24 mouse cellular contexts compared by ENCODE assay signal in the genomic region with DNA sequence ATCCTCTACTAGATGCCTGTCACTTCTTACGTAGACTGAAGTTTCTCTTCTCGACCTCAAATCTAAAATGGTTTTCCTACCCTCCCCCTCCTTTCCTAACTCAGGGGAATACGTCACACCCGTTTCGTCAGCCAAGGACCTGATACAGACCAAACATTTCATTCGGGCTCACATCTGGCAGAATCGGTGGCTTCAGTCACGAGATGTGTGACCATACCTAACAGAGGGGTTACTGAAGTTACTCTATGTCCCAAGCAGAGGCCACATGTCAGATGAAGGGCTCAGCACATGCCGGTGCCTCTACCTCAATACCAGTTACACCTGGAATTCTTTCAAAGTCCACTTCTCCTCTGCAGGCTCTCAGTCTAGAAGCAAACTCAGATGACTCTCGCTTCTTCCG.
A peak's percentile ranks its signal among the peaks of the same experiment; 100 is the strongest.
DNase-seq lines count a peak whose midpoint lies in the region; ATAC-seq and TF ChIP-seq lines count a peak whose summit lies in the region.
"Had no signal": no experiment of that assay in that cellular context is flagged by ENCODE, and none has a peak within 500 bp of the region (broad histone marks: within the 10 kb centered on the region; RNA-seq: fewer than 3 reads in every experiment).

No protein-coding gene starts in this region.

- H3K4me2 ChIP-seq in heart, embryonic 15.5 days, result no peak overlapping the region
- no peak overlapping the region for H3K4me2 ChIP-seq in limb, embryonic 13.5 days (replicated peaks)
- no peak overlapping the region for H3K4me2 ChIP-seq in lung, postnatal 0 days (replicated peaks; ENCODE audit: low read depth, low read length)
- H3K4me2 ChIP-seq: embryonic facial prominence, embryonic 15.5 days; heart, embryonic 12.5 days; hindbrain, embryonic 15.5 days had no signal

- no peaks in the 10 kb centered on the region for H3K27me3 ChIP-seq in heart, embryonic 15.5 days
- H3K27me3 ChIP-seq in limb, embryonic 13.5 days, result no peaks in the 10 kb centered on the region
- no peaks in the 10 kb centered on the region for H3K27me3 ChIP-seq in limb, embryonic 10.5 days (ENCODE audit: low read depth, poor library complexity, severe bottlenecking)
- no peaks in the 10 kb centered on the region for H3K27me3 ChIP-seq in lung, postnatal 0 days (replicated peaks; ENCODE audit: insufficient read depth, low read length)
- H3K27me3 ChIP-seq: embryonic facial prominence, embryonic 15.5 days; heart, embryonic 12.5 days; hindbrain, embryonic 15.5 days had no signal

- peak overlapping the region; percentile 41 for H3K27ac ChIP-seq in gastrocnemius, adult 2 months
- H3K27ac ChIP-seq in heart, embryonic 15.5 days, result peak overlapping the region; percentile 29
- H3K27ac ChIP-seq in limb, embryonic 13.5 days, result 0 out of 2 replicates have a peak overlapping the region, but pooled peaks have one; percentile 7
- H3K27ac ChIP-seq in limb, embryonic 10.5 days, result no peak overlapping the region
- H3K27ac ChIP-seq in lung, postnatal 0 days (ENCODE audit: low read length), result no peak overlapping the region
- H3K27ac ChIP-seq: embryonic facial prominence, embryonic 15.5 days; forebrain, embryonic 10.5 days; hindbrain, embryonic 15.5 days had no signal

- no peaks in the 10 kb centered on the region for H3K9me3 ChIP-seq in heart, embryonic 15.5 days (replicated peaks)
- H3K9me3 ChIP-seq in limb, embryonic 13.5 days, result no peaks in the 10 kb centered on the region
- no peaks in the 10 kb centered on the region for H3K9me3 ChIP-seq in limb, embryonic 10.5 days (replicated peaks)
- no peaks in the 10 kb centered on the region for H3K9me3 ChIP-seq in lung, postnatal 0 days (ENCODE audit: low read length)
- H3K9me3 ChIP-seq: embryonic facial prominence, embryonic 15.5 days; forebrain, embryonic 10.5 days; heart, embryonic 12.5 days; hindbrain, embryonic 15.5 days had no signal

- intact Hi-C loops in gastrocnemius, adult 2 months (cut with DNase I), result no loop called here

- TF ChIP-seq EP300 in lung, postnatal 0 days (IDR thresholded peaks at IDR 0.05), result no peak

- TF ChIP-seq CTCF in gastrocnemius, adult 2 months (IDR thresholded peaks at IDR 0.05), result no peak
- TF ChIP-seq CTCF in lung, postnatal 0 days (IDR thresholded peaks at IDR 0.05), result no peak

- ATAC-seq in heart, embryonic 15.5 days (replicated peaks; ENCODE audit: insufficient number of reproducible peaks, insufficient read depth, low FRiP score, low read depth), result no peak
- ATAC-seq in limb, embryonic 13.5 days (ENCODE audit: low FRiP score, low read depth), result no peak
- ATAC-seq in lung, postnatal 0 days, result peak; percentile 9; the same call in 1 of the 2 replicates
- ATAC-seq: CD4-positive, CD25-positive, alpha-beta regulatory T cell, adult 4 months; forebrain, embryonic 14.5 days; intestine, embryonic 16.5 days had no signal

- DNase-seq in gastrocnemius, adult 2 months, result no peak
- no peak for DNase-seq in gastrocnemius, adult 8-10 months (ENCODE audit: low spot score in 2 of 2)
- DNase-seq in heart, postnatal 4 days, result no peak
- no peak for DNase-seq in limb, embryonic 10.5 days (ENCODE audit: low spot score)
- no peak for DNase-seq in lung, postnatal 0 days (ENCODE audit: low spot score)
- no peak for DNase-seq in lung, adult 18-20 months
- DNase-seq: adrenal gland, adult 8-10 months; adrenal gland, postnatal 36 days; B cell, adult 2 months; cerebellum, adult 11 months; cerebellum, adult 8-10 months; cerebellum, postnatal 14 days; gastrocnemius, postnatal 14 days had no signal

- H3K4me3 ChIP-seq in gastrocnemius, adult 2 months, result no peak overlapping the region
- H3K4me3 ChIP-seq in heart, embryonic 15.5 days, result no peak overlapping the region
- no peak overlapping the region for H3K4me3 ChIP-seq in limb, embryonic 13.5 days
- H3K4me3 ChIP-seq in limb, embryonic 10.5 days, result no peak overlapping the region
- no peak overlapping the region for H3K4me3 ChIP-seq in lung, postnatal 0 days (ENCODE audit: low read depth, low read length)
- H3K4me3 ChIP-seq: embryonic facial prominence, embryonic 15.5 days; erythroblast, embryonic 14.5 days; forebrain, embryonic 10.5 days; heart, embryonic 12.5 days; hindbrain, embryonic 15.5 days had no signal

- H3K36me3 ChIP-seq in heart, embryonic 15.5 days, result no peaks in the 10 kb centered on the region
- no peaks in the 10 kb centered on the region for H3K36me3 ChIP-seq in limb, embryonic 13.5 days
- H3K36me3 ChIP-seq in limb, embryonic 10.5 days, result no peaks in the 10 kb centered on the region
- H3K36me3 ChIP-seq in lung, postnatal 0 days (ENCODE audit: insufficient read depth, low read length), result no peaks in the 10 kb centered on the region
- H3K36me3 ChIP-seq: embryonic facial prominence, embryonic 15.5 days; forebrain, embryonic 10.5 days; G1E; heart, embryonic 12.5 days; hindbrain, embryonic 15.5 days had no signal

- H3K9ac ChIP-seq in heart, embryonic 15.5 days, result no peak overlapping the region
- no peak overlapping the region for H3K9ac ChIP-seq in limb, embryonic 13.5 days
- no peak overlapping the region for H3K9ac ChIP-seq in lung, postnatal 0 days (replicated peaks; ENCODE audit: low read depth)
- H3K9ac ChIP-seq: embryonic facial prominence, embryonic 15.5 days; heart, embryonic 12.5 days; hindbrain, embryonic 15.5 days had no signal

- 67% methylated on average over 11 of the region's 11 CpGs for WGBS in heart, embryonic 15.5 days
- 78% methylated on average over 11 of the region's 11 CpGs for WGBS in limb, embryonic 13.5 days
- WGBS in limb, embryonic 10.5 days, result 94% methylated on average over 11 of the region's 11 CpGs
- 72% methylated on average over 11 of the region's 11 CpGs for WGBS in lung, postnatal 0 days

- no peaks in the 10 kb centered on the region; the same call in 1 of the 2 replicates for H3K4me1 ChIP-seq in heart, embryonic 15.5 days (replicated peaks)
- peaks cover 16% of the 10 kb centered on the region for H3K4me1 ChIP-seq in limb, embryonic 13.5 days
- H3K4me1 ChIP-seq in limb, embryonic 10.5 days, result peaks cover 6% of the 10 kb centered on the region; the same call in 1 of the 2 replicates
- H3K4me1 ChIP-seq in lung, postnatal 0 days (ENCODE audit: insufficient read depth, low read depth, low read length), result no peaks in the 10 kb centered on the region
- H3K4me1 ChIP-seq: forebrain, embryonic 10.5 days; heart, embryonic 12.5 days; hindbrain, embryonic 15.5 days had no signal

Comparison
In these comparisons a context has a peak if more than half of its experiments do, and no peak if none do; other contexts are left out.
1. H3K27ac ChIP-seq: peak in gastrocnemius, adult 2 months (single experiment), heart, embryonic 15.5 days (single experiment) and limb, embryonic 13.5 days (single experiment); none in limb, embryonic 10.5 days (single experiment) and lung, postnatal 0 days (single experiment).